Mouse (Mus musculus): ENCODE measurements around the gene Pdcd1lg2.
A peak's percentile ranks its signal among the peaks of the same experiment; 100 is the strongest.

The Pdcd1lg2 gene

DNA sequence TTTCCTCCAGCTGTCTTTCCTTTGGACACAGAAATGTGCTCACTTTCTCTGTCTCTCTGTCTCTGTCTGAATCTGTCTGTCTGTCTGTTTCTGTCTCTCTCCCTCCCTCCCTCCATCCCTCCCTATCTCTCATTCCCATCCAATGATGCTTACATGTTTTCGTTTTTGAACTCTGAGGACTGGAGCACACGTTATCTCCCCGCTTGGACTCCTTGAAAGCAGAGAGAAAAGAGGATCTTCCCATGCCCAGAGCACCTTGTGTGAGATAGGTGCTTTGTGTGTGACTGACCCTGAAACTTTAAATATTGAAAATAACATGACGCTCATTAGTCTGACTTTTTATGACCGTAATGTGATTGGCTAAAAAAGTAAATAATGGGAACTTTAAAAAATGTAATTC lies 62.2 kb downstream of the Pdcd1lg2 start:
- no peak for DNase-seq

DNA sequence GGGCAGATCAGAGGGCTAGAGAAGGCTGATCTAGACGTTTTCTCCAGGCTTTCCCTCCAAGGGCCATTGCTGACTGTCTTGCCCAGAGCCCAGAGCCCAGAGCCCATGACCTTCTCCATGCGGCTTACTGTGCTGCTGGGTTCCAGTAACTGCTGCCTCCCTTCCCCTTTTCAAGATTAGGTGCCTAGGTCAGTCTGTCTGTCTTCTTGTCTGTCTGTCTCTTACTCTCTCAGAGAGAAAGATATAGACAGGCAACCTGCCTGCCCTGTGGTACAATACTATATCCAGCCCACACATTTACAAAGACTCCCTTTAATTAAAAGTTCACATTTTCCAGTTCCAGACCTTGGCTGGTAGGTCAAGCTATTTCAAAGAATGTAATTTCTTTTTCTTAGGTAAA lies 64.1 kb downstream of the Pdcd1lg2 start:
- DNase-seq = no peak

DNA sequence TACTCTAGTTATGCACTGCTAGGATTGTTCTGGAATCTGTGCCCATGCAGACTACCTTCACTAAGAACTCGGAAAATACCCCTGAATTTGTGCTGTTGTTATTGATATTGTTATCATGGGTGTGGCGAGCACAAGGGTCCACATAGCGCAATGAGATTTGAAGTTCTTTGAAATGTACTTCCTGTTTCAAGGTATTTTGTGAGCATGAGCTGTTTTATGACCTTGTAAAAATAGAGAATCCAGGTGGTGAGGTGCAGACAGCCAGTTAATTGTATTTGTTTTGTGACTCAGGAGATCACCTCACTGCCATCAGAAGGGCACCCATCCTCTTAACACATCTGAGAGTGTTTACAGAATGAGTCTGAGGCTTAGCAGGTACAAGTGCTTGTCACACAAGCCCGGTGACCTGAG lies 64.5 kb downstream of the Pdcd1lg2 start:
- no peak for DNase-seq

DNA sequence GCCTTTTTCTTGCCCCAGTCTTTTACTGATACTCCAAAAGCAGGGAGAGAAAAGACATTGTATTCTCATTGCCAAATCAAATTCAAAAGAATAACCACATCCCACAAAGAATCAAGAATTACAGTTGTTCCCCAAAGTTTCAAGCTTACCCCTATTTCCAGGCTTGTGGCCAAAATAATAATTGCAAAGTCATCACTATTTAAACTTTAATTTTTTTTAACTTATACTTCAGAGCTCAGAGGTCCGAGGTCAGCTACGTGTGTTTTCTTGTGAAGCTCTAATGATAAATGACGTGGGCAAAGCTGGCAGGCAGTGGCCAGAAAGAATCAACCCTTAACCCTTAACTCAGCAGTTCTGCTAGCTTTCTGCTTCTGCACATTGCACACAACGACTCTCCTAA lies 67.9 kb downstream of the Pdcd1lg2 start:
- no peak for DNase-seq

DNA sequence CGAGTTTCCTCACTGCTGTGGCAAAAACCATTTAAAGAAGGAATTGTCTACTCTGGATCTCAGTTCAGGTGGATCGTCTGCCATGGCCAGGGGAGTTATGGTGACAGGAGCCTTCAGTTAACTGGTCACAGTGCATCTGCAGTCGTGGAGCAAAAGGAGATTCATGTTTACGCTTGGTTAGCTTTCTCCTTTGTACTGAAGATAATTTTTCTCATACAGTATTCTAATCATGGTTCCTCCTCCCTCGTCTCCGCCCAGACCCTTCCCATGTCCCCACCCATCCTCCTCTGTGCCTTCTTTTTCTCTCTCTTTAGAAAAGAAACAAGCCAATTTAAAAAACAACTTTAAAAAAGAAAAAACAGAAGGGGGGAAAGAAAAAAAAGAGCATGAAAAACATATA lies 70.9 kb downstream of the Pdcd1lg2 start:
- DNase-seq = no peak

DNA sequence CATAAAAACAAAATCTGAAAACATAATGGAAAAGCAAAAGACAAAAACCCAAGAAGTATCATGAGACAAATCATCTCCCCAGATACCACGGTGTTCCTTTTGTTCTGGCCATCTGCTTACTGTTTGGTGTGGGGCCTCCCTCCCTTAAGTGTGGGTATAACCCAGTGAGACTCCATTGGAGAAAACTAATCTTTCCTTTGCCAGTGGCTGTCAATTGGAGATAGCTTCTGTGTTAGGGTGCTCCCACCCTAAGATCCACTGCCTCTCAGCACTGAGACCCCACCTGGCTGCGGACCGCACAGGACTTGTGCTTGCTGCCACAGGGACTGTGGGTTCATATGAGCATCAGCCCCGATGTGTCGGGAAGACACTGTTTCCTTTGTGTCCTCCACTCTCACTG lies 71.4 kb downstream of the Pdcd1lg2 start:
- DNase-seq = no peak

DNA sequence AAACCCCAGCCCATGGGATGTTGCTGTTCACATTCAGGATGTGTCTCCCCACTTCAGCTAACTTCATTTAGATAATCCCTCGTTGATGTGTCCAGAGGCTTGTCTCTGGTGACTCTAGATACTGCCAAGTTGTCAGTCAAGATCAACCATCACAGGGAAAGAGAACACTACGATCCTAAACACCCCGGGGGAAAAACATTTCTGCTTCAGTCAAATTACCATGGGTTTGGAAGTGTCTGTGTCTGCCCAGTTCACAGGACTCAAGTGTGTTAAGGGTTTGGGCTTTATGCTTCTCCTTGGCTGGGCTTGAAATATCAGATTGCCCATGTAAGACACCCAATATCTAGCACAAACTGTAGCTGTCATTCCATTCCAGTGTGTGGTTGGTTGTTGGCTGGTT lies 71.9 kb downstream of the Pdcd1lg2 start:
- no peak for DNase-seq

DNA sequence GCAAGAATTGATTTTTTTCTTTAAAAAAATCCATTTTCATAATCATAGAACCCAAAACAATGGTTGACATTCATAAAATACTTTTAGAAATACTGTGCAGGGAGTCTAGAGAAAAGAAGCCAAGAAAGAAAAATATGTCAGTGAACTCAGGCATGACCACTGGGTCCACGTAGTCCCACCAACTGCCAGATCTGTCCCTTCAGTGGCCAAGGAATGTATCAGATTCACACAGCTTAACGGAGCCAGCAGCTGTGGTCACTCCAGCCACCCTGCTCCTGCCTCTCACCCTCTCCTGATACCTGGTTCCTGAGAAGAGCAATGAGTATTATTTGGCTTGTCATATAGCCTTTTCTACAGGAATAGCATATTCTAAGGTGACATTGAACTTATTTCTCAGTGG lies 72.7 kb downstream of the Pdcd1lg2 start:
- no peak for DNase-seq

DNA sequence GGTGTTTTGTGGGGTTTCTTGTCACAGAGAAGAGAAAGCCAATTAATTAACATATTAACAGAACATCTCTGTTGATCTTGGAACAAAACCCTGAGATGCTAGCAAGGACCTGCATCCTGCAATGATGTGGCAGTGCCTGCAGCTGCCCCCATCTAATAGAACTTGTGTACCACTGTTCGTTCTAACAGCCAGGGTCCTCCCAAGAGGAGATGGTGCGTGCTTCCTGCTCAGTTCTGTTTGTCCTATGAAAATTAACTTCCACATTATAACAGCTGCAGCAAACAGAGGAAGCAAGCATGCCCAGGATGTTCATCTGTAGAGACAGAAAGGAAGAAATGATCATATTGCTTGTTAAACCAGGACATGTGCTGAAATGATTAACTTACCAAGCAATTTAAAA lies 73.8 kb downstream of the Pdcd1lg2 start:
- no peak for DNase-seq

DNA sequence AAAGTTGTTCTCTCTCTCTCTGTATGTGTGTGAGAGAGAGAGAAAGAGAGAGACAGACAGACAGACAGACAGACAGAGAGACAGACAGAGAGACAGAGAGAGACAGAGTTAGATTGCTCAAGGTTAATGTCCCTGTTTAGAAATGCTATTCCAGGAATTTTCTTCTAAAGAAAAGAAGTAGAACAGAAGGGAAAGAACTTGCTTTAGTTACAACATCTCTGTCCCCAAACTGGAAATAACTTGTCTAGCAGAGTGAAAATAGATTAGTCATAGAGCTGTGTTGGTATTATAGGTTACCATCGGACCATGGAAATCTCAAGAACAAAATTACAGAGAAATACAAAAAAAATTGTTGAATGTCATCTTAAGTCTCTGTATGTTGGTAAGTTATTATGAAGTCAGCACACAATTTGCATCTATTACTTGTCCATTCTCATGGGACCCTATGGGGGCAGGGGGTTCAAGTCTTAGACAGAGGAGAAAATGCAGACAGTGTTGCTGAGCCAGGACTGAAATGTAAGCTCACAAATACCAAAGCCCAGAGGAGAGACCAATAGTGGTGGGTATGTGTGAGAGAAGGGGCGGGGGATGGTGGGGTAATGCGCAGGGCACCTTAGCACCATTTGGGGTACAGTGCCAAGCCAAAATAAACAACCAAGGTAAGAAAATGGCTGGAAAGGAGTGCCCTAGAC lies 74.7 kb downstream of the Pdcd1lg2 start:
- DNase-seq = no peak

DNA sequence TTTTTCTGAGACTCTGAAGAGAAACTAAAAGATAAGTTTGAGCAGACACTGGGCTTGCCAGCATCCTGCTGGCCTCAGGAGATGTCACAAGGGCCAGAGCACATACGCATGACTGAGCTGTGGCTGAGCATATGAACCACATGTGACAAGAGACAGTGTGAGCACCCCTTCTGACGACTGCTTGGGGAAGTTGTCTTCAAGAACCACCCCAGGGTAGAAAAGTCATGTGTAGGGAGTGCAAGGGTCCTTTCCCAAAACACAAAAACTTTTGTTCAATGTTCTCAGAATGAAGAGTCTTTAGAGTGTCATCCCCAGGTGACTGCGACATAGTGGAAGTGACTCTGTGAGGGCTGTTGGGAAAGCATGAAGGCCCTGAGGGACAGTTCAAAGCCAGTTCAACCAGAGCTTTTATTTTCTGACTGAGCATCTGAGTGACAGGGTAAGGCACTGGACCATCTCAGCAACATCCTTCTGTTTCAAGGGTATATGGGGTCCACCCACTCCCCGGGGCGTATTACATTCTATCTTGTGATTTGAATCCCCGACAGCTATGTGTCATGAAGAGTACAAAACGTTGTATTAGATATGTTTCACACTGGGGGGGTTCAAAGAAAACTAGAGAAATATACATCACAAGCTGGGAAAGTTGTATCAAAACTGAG lies 76.0 kb downstream of the Pdcd1lg2 start:
- no peak for DNase-seq

DNA sequence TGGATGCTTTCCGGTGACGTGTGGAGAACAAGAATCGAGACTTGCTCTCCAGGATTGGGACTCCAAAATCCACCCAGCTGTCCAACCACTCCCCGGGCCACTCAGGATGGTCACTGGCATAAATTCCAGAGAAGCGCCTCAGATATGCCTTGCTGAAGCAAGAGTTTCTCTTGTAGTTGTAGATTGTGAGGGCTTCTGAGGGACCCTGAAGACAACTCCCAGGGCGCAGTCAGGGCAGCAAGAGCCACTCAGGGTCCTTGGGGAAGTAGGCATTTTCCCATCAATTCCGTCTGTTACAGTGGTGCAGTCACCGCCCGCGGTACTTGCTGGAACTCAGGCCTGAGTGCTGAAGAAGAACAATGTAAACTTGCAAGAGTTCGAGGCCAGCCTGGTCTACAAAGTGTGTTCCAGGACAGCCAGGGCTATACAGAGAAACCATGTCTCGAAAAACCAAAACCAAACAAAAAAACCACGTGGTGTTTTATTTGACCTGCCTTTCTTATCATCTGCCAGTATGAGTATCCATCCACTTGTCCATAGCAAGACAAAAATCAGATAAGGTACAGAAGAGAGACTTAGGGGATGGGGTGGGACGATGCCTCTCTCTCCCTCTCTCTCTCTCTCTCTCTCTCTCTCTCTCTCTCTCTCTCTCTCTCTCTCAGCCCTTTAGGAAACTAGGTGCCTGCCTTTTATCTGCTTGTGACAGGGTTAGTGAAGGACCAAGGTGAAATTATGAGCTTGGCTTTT lies 76.8 kb downstream of the Pdcd1lg2 start:
- DNase-seq = no peak

DNA sequence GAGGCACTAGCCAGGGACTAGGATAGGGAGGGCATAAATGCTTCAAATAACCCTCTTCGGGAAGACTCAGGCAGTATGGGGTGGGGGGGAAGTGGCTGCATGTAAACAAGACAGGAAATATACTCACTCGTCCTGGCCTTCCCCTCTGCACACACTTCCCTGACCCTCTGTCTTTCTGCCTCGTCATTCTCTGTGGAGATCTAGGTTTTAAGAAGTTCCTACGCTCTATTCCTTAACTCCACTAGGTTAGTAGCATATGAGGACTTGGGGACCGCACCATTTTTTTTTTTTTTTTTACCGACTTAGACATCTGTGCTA lies 77.3 kb downstream of the Pdcd1lg2 start:
- DNase-seq = no peak

DNA sequence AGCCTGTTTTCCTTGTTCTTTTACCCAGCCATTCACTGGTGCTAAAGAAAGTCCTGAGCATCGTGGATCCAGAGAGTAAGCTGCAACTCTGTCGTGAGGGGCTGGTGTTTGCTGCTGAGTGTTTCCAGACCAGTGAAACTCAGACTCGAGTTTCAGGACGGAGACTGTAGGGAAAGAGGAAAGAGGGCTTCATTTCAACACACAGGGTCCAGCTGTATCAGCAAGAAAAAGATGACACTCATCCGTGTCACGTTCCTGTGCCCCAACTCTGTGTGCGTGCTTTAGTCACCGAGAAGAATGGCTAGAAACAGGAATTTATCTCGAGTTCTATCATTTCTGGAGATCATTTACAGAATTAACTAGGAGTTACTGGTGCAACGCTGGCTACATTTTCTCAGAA lies 77.7 kb downstream of the Pdcd1lg2 start:
- no peak for DNase-seq

DNA sequence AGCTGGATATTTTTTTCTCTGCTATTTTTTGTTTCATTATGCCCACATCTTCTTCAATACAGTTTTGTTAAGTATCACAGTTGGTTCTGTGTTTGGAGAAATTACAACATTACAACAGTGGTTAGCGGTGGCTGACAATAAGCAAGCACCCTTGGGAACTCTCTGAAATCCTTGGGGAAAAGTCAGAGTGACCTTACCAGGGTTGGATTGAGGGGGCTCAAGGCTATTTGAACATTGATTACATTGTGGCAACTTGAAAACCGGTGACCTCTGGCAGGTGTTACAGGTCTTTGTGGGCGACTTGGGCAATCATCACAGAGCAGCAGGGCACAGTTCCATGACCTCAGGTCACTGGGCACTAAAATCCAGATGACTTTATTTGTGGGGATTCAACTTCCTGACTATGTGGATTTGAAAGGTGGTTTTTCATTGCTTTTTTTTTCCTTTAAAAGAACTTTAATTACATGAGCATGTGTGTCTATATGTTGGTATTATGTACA lies 79.1 kb downstream of the Pdcd1lg2 start:
- DNase-seq = no peak

DNA sequence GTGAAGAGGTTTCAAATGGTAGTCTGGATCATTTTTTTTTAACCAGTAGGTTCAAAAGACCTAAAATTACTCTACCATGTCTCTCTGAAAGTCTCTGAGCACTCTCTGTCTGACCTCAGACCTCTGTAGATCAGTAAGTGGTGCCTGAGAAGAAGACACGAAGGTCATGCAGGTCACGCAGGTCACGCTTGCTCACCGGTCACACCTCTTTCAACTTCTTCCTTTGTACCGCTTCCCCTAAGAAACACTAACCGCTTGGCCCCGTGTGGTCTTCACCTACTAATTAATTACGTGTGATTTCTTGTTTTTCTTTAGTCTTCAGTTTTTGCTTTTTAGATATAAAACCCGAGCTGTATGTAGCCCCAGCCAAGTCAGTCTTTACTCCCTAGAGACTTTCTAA lies 80.7 kb downstream of the Pdcd1lg2 start:
- no peak for DNase-seq

DNA sequence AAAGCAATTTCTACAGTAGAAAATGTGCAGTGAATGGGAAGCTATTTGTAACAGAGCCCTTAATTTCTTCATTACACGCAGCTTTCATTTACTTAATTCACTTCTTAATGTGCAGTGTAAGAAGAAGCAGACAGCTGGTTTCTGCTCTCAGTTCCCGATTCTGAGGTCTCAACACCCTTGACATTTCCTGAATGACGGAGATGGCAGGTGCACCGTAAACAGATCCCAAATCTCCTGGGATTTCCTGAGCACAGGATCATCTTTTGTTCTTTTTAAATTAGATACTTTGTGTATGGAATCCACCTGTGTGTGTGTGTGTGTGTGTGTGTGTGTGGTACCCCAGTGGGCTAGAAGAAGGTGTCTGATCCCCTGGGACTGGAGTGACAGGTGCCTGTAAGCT lies 83.7 kb downstream of the Pdcd1lg2 start:
- no peak for DNase-seq

DNA sequence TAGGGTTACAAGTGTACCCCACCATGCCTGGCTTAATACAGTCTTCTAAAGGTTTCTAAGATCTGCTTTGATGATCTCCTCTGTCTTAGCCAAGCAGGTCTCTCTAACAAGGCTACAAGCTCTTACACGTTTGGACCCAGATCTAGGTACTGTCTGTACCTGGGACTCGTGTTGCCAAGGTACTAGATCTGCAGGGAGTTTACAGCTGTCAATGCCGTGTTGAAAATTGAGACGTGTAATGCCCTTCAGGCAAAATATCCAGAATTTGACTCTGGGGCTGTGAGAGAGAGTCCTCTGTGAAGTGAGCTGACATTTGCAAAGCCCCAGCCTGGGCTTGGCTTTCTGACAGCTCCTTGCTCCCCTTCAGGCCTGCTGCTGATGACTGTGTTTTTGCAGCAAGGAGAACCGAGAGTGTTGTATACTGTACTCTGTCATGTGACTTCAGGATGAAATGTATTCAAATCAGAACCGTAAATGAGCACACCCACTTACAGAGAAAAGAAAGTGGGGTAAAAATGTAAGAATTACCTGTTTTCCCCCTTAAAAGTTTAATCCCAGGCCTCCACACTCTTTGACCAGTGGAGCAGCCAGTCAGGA lies 85.4 kb downstream of the Pdcd1lg2 start:
- no peak for DNase-seq

DNA sequence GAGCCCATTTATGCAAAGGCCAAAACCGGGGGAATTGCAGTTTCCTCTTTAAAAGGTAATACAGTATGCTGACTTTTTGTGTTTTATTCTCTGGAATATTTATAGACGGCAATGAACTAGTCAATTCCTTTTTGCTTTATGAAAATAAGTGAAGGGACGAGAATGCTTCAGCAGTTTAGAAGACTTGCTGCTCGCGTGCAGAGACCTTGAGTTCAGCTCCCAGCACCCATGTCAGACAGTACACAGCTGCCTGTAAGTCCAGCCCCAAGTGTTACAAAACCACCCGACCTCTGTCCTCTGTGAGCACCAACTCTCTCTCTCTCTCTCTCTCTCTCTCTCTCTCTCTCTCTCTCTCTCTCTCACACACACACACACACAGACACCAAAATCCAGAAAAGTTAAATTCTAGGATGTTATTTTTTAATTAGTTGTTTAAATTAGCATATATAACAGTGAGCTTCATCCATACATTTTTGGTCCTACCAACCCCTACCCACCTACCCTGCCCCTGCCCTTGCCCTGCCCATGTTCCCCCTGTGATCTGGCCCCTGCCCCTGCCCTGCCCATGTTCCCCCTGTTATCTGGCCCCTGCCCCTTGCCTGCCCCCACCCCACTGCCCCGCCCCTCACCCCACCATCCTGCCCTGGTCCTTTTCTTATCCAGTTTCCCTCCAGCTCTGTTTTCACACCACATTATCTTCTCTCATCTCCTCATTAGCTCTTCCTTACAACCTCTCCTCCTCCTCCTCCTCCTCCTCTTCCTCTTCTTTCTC lies 86.3 kb downstream of the Pdcd1lg2 start:
- DNase-seq = peak in 1 of 2 experiments; percentile 54

DNA sequence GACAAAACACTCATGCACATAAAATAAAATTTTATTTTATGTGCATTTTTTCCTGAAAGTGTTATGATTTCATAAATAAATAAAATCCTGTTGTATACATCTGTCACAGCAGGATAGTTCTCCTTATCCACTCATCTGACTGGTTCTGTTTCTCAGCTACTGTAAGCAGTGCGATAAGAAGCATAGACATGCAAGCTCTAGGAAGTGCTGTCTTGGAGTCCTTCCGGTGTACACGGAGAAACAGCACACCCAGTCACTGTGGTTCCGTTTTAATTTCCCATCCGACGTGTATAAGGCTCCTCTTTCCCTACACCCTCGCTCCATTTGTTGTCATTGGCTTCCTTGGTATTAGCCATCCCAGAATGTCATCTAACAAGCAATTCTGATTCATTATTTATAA lies 87.2 kb downstream of the Pdcd1lg2 start:
- DNase-seq = no peak

DNA sequence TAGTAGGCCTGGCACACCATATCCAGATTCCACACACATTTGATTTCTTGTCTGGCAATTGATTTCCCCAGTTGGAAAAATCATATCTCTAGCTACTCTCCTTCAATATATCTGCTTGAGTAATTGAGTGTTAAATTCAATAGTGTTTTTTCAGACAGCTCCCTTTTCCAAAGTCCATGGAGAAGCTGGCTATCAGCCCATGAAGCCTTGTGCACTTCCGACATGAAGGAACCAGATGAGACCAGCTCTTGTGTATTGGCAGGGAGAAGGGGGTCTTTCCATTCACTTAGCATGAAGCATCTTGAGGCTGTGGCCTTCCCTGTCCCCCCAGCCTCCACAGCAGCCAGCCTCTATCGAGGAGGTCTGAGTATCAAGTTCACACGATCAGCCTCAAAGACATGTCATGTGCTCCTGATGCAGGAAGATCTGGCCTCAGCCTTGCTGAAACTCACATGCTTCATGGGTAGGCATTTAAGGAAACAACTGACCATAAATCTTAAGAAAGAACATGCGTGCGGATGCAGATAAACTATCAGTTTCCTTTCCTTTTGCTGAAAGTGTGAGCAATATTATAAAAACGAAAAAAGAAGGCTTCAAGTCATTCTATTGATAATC lies 88.2 kb downstream of the Pdcd1lg2 start:
- DNase-seq = no peak

DNA sequence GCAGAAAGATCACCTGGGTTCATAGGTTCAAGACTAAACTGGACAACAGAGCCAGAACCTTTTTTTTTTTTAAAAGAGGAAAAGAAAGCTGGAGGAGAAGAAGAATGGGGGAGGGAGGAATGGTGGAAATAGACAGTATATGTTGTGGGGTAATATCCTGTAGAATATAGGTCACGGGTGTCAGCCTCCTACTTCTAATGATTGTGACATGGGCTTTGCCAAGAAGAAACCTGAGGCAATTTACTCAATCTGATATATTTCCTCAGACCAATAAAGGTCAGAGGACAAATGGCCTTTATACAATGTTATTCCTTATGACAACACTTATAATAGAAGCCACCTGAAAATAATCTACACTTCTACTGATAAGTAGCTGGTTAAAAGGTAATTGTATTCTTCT lies 89.6 kb downstream of the Pdcd1lg2 start:
- no peak for DNase-seq

DNA sequence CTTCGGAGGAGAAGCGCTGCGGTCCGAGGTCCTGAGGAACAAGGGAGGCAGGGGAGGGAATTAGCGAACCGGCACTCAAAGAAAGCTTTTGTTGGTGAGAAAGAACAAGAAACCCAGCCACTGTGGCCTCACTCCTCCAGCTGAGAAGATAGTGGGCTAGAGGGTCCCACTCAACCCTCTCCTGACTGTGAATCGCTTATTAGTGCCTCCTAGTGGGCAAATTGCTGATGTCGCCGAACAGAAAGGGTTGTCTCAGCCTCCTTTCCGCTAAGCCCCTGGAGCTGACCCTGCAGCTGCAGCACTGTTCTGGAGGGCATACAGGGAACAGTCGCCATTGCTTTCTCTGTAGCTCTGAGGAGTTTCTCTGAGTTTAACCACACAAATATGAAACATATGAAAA lies 90.4 kb downstream of the Pdcd1lg2 start:
- DNase-seq = peak in 1 of 2 experiments; percentile 39

Measured in kidney, adult 8-10 months (tissue).